Mouse (Mus musculus) brain, embryonic 14.5 days (tissue): Measurements from ENCODE around the gene Dlx6. TPM values are rescaled to one million over a fixed set of nuclear protein-coding genes. Genes with fewer than 3 reads are reported as not detected.

Source experiments
- DNase-seq: peaks from one replicate; pipeline ENCODE4 v3.0.0-alpha.2; 2011; ENCODE audit warnings: low read depth
- CTCF ChIP-seq: fragments of 200-500 bp; IDR thresholded peaks from 2 replicates; pipeline ENCODE4 v1.5.1; 2012; ENCODE audit warnings: inconsistent platforms, mild to moderate bottlenecking, moderate library complexity, borderline replicate concordance; ENCODE audit not compliant: insufficient read depth, insufficient read length; ENCODE audit errors: extremely low read depth
- POLR2A ChIP-seq: fragments of 200-500 bp; IDR thresholded peaks from 2 replicates; pipeline ENCODE4 v1.6.1; 2012; ENCODE audit warnings: mild to moderate bottlenecking, inconsistent platforms, borderline replicate concordance; ENCODE audit not compliant: poor library complexity, insufficient read depth, insufficient read length, severe bottlenecking; ENCODE audit errors: extremely low read depth
- polyA plus RNA-seq: library from polyadenylated mRNA; depleted of rRNA; stranded (reverse); fragments of >200 nt; gene quantifications from 2 replicates; pipeline ENCODE4 v1.2.3, GENCODE M21; 2012

Dlx6 gene
- polyA plus RNA-seq, 1 experiment: 13.2 TPM

- peak; percentile 56 for DNase-seq
- no peak for TF ChIP-seq CTCF
Measured at GRCm38 (mm10) chr6:6861086-6861797, 1.9 kb upstream of the Dlx6 start.

- no peak for TF ChIP-seq POLR2A
- TF ChIP-seq CTCF: no peak
- peak; percentile 83 for DNase-seq
Measured at GRCm38 (mm10) chr6:6861798-6862428, 1.2 kb upstream of the Dlx6 start.

GRCm38 (mm10) chr6:6862611-6863010 is 523 bp upstream of the Dlx6 start:
- no peak for TF ChIP-seq POLR2A
- TF ChIP-seq CTCF: no peak
- peak; percentile 95 for DNase-seq

- DNase-seq: peak; percentile 33
- TF ChIP-seq POLR2A (no peak), CTCF (no peak)
Measured at GRCm38 (mm10) chr6:6863955-6864354, 821 bp downstream of the Dlx6 start.

GRCm38 (mm10) chr6:6864441-6865440 is 1.6 kb downstream of the Dlx6 start:
- DNase-seq: peak; percentile 65
- no peak for TF ChIP-seq CTCF
- TF ChIP-seq POLR2A: no peak

- peak; percentile 55 for DNase-seq
- TF ChIP-seq CTCF (no peak), POLR2A (no peak)
Measured at GRCm38 (mm10) chr6:6867031-6867430, 3.9 kb downstream of the Dlx6 start.

- DNase-seq: peak; percentile 89
- TF ChIP-seq POLR2A (no peak), CTCF (no peak)
Measured at GRCm38 (mm10) chr6:6869041-6869685, 6.0 kb downstream of the Dlx6 start.

GRCm38 (mm10) chr6:6869961-6870800 is 7.0 kb downstream of the Dlx6 start:
- peak; percentile 82 for DNase-seq
- TF ChIP-seq POLR2A (no peak), CTCF (peak; percentile 11; the same call in 1 of the 2 replicates)

- peak; percentile 60 for DNase-seq
- TF ChIP-seq POLR2A: no peak
- no peak for TF ChIP-seq CTCF
Measured at GRCm38 (mm10) chr6:6870876-6871420, 7.8 kb downstream of the Dlx6 start.

- DNase-seq: no peak
- TF ChIP-seq CTCF (no peak), POLR2A (no peak)
Measured at GRCm38 (mm10) chr6:6871692-6872091, 8.6 kb downstream of the Dlx6 start.

- TF ChIP-seq POLR2A: no peak
- TF ChIP-seq CTCF: no peak
- peak; percentile 49 for DNase-seq
Measured at GRCm38 (mm10) chr6:6872873-6873272, 9.7 kb downstream of the Dlx6 start.
